Mouse (Mus musculus): ENCODE results near the gene Hsd3b2. TPM values are rescaled to one million over a fixed set of nuclear protein-coding genes. Genes with fewer than 3 reads are reported as not detected.
"Not testable (repeated sequence)": the region's sequence is repeated elsewhere in the genome, so short reads cannot be mapped to it uniquely, and the experiment has no call there.

Hsd3b2 gene
- not detected in 2 replicates for polyA plus RNA-seq (2015; fragmentation: Nextera tagmentation; extraction: Ambion mirVana)

DNA sequence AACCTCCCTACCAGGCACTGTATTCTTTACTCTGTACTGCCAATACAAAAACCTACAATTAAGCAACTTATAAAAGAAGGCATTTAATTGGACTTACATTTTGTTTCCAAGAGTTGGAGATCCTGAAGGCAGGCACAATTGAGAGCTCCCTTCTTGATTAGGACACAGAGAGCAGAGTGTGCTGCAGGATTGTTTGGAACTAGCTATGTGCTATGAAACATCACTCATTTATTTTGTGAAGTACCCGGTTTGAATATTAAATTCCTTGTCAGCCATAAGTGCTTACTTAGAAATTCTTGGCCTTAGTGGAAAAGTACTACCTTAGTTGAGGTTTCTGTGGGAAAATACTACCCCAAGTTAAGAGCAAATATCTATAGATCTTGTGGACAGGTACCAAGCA is at the start of gene Hsd3b2:
Gene Hsd3b2 (minus strand): TSS at position 168 of the 400 bp plus-strand sequence.
- DNase-seq (ENCODE audit: low spot score), result no peak

DNA sequence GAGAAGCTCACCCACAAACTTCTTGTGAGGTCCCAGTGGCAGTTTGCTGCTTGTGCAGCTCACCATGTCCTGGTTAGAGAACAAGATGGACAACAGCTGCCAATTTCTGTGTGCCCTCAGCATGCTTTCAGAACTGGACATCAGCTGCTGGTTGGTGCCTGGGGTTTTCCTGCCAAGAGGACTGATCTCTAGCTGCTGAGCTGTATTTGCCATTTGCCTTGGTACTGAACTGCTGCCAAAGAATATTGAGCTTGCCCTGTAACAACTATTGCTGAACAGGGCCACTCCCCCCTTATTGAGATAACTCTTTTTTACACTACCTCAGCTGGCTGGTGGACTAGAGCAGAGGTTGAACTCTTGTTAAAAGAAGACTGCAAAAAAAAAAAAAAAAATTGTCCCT is 39.8 kb upstream of the Hsd3b2 start:
- no peak for DNase-seq (ENCODE audit: low spot score)

DNA sequence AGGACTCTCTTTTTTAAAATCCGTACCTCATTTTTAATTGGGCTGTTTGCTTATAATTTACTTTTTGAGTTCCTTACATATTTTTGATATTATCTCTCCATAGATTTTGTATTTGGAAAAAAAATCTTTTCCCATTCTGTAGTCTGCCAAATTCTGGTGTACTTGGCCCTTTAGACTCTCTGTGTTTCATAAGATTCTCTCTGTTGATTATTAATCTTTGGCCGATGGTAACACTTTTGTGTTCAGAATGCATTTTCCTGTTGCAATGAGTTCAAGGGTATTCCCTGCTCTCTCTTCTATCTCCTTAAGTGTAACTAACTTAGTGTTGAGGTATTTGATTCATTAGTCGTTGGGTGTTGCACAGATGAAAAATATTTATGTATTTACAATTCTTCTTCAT is 32.5 kb upstream of the Hsd3b2 start:
- no peak for DNase-seq (ENCODE audit: low spot score)

DNA sequence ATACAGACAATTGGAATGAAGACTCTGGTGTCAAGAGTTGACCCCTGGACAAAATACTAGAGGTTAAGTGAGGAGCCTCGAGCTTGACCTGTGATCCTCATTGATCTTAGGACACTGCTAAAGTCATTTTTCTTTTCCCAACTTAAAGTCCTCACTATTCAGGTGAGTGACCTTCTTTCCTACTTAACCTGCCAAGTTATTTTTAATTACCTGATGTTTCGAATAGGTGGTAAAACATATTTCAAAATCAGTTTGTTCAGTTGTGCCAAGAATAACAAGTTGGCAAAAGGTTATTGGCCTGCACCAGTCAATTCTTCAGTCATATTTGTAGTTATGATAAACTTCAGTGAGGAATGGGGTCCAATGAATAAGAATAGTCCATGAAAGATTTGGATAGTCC is 27.8 kb upstream of the Hsd3b2 start:
- no peak for DNase-seq (ENCODE audit: low spot score)

DNA sequence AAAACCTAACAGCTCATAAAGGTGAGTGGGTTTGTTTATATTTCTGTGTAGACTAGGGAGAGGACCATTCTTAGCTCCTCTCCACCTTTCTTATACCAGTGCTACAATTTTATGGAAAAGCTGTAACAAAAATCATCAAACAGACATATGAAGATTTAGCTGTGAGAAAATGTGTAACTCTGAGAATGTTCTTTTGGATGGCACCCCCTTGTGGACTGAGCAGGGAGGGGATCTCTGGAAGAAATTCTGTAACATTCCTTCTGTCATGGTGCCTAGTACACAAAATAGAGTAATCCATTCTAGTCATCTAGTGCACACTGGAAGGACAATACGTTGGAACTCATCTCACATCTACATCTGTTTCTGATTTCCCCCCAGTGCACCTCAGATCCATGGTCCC is 16.7 kb upstream of the Hsd3b2 start:
- not testable (repeated sequence) for DNase-seq (ENCODE audit: low spot score)

DNA sequence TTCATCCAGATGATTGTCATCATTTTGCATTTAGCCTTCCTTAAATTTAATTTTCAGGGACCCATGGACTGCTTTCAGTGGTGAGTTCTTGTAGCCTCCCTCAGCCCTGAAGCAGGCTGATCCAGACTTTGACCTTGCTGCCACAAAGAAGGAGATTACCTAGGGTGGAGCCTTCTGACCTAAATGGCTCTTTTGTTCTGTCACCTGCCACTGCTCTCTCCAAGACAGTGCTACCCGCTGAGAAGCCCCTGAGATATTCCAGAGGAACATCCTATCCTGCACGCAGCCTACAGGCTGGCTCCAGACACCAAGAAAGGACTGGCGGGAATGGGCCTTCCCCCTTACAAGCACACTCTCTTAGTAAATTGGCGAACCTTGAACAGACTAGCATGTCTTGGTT is 10.0 kb upstream of the Hsd3b2 start:
- no peak for DNase-seq (ENCODE audit: low spot score)

DNA sequence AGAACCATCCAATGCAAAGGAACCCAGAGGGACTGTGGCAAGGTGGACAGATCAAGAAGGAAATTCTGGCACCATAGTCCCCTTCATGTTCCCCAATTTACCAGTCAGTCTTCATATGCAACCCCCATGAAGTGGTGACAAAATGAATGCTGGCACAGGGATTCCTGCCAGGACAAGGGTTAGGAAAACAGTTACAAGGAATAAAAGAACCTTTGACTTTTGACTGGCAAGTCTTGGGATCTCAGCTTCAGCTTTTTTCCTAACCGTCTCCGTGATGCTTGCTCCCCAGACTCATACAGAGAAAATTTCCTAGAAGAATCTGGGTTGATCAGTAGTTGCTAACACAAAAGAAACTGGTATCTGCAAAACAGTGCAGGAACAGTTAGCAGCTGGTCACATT is 9.4 kb upstream of the Hsd3b2 start:
- no peak for DNase-seq (ENCODE audit: low spot score)

DNA sequence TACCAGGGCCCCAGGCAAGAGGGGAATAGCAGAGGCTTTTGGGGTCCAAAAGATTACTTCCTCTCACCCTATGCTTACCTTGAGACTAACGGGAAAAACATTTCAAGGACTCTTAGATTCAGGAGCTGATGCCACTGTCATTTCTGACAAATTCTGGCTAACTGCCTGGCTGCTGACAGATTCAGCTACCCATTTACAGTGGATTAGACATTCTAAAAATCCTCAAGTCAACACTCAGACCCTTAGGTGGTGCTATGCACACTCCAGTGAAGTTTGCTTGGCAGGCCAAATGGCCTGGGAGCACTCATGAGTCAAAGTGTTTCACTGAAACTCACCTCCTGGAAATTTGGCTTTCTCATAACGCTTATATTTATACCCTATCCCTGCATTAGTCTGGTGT is 1.9 kb upstream of the Hsd3b2 start:
- DNase-seq (ENCODE audit: low spot score), result no peak

DNA sequence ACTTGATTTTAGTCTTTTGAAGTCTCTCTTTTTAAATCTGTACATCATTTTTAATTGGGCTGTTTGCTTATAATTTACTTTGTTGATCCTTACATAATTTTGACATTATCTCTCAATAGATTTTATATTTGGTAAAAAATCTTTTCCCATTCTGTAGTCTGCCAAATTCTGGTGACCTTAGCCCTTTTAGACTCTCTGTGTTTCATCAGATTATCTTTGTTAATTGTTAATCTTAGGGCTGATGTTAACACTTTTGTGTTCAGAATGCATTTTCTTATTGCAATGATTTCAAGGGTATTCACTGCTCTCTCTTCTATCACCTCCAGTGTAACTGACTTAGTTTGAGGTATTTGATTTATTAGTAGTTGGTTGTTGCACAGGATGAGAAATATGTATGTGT is 3.6 kb downstream of the Hsd3b2 start:
- no peak for DNase-seq (ENCODE audit: low spot score)

DNA sequence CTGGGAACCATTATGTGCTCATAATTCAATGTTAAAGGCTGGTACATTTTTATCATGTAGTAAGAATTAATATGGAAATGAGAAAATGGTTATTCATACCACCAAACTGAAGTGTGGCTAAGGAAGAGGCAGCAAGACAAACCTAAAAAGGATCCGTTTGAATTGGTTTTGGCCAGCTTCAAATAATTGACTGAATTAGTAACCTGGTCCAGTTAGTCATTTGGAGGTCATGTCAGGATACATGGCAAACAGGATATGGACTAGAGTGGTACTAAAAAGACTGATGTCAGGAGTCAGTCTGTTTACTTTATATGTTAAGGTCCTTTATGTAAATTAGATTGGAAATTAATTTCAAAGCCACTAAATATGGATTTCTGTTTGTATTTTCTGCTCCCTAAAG is 41.9 kb downstream of the Hsd3b2 start:
- DNase-seq (ENCODE audit: low spot score), result no peak

DNA sequence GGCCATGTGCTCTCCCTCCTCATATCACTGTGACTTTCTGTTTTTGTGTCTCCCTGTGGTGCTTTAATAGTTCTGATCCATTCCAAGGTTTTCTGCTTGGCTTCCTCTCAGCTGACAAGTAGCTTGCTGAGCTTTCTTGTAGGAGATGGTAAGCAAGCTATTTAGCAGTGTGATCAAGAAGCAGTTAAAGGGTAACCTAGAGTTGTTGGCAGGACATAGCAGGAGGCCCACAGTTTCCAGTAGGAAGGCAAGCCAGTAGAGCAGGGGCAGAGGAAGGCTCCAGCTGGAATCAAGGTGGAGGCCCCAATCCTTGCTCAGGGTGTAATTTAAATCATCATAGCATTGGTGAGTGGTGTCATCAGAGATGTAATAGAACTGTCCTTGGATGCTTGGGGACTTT is 43.6 kb downstream of the Hsd3b2 start:
- DNase-seq (ENCODE audit: low spot score), result no peak

Other genes with a start within 250 kb of the Hsd3b2 start
- gene Hsd3b4, start 214.0 kb downstream of the Hsd3b2 start, polyA plus RNA-seq (2015; fragmentation: Nextera tagmentation; extraction: Ambion mirVana), result not detected in 2 replicates
- not detected in 2 replicates for gene Gm10681, start 135.7 kb downstream of the Hsd3b2 start, polyA plus RNA-seq (2015; fragmentation: Nextera tagmentation; extraction: Ambion mirVana)
- not detected in 2 replicates for gene Hsd3b5, start 94.3 kb downstream of the Hsd3b2 start, polyA plus RNA-seq (2015; fragmentation: Nextera tagmentation; extraction: Ambion mirVana)
- not detected in 2 replicates for gene Hsd3b3, start 38.6 kb upstream of the Hsd3b2 start, polyA plus RNA-seq (2015; fragmentation: Nextera tagmentation; extraction: Ambion mirVana)
- 0.27 and 0.31 TPM in 2 replicates for gene Hsd3b6, start 89.9 kb upstream of the Hsd3b2 start, polyA plus RNA-seq (2015; fragmentation: Nextera tagmentation; extraction: Ambion mirVana)
- gene Hsd3b1, start 135.3 kb upstream of the Hsd3b2 start, polyA plus RNA-seq (2015; fragmentation: Nextera tagmentation; extraction: Ambion mirVana), result 0.26 and 0.27 TPM in 2 replicates
- gene Hao2, start 168.7 kb upstream of the Hsd3b2 start, polyA plus RNA-seq (2015; fragmentation: Nextera tagmentation; extraction: Ambion mirVana), result 0.07 TPM in 1 of 2 replicates, not detected in the other